Mouse (Mus musculus) stomach, embryonic 14.5 days (tissue): ENCODE data around the gene Sccpdh. TPM values are rescaled to one million over a fixed set of nuclear protein-coding genes. Genes with fewer than 3 reads are reported as not detected.
A peak's percentile ranks its signal among the peaks of the same experiment; 100 is the strongest.

Source experiments
- ATAC-seq: fragments of 200-750 bp; cut with Nextera tagmentation; 2 replicates; pipeline ENCODE4 v1.8.0; 2017; ENCODE audit warnings: low read depth, moderate TSS enrichment; ENCODE audit not compliant: insufficient number of reproducible peaks, insufficient read depth, low FRiP score
- H3K27ac ChIP-seq: fragments of 300-500 bp; sonication (generic); 2 replicates; pipeline ENCODE4 v1.5.1; 2014; ENCODE audit warnings: mild to moderate bottlenecking, low read length, moderate library complexity, mixed read lengths
- H3K27me3 ChIP-seq: fragments of 300-500 bp; sonication (generic); 2 replicates; pipeline ENCODE4 v1.6.1; 2014; ENCODE audit warnings: low read length, control low read depth, mixed read lengths; ENCODE audit not compliant: control insufficient read depth, insufficient read depth
- H3K36me3 ChIP-seq: fragments of 300-500 bp; sonication (generic); 2 replicates; pipeline ENCODE4 v1.6.1; 2014; ENCODE audit warnings: mild to moderate bottlenecking, control low read depth, low read length, moderate library complexity, mixed read lengths; ENCODE audit not compliant: control insufficient read depth, insufficient read depth
- H3K4me1 ChIP-seq: fragments of 300-500 bp; sonication (generic); 2 replicates; pipeline ENCODE4 v1.6.1; 2014; ENCODE audit warnings: low read length, control low read depth, mixed read lengths; ENCODE audit not compliant: control insufficient read depth, insufficient read depth
- H3K4me2 ChIP-seq: fragments of 300-500 bp; sonication (generic); replicated peaks from 2 replicates; pipeline ENCODE4 v1.6.1; 2014; ENCODE audit warnings: low read depth, low read length, control low read depth
- H3K4me3 ChIP-seq: fragments of 300-500 bp; sonication (generic); 2 replicates; pipeline ENCODE4 v1.5.1; 2014; ENCODE audit warnings: low read depth, low read length, control low read depth
- H3K9ac ChIP-seq: fragments of 300-500 bp; sonication (generic); replicated peaks from 2 replicates; pipeline ENCODE4 v1.6.1; 2014; ENCODE audit warnings: low read depth, mild to moderate bottlenecking, control low read depth, low read length, moderate library complexity, mixed read lengths
- H3K9me3 ChIP-seq: fragments of 300-500 bp; sonication (generic); 2 replicates; pipeline ENCODE4 v1.6.1; 2016; ENCODE audit warnings: low read depth, low read length, control low read depth; ENCODE audit not compliant: control insufficient read depth
- WGBS: fragments of 180-500 bp; shearing (Covaris S2); extraction: QIAGEN DNeasy Blood & Tissue Kit; methylation state at CpG from one replicate; pipeline ENCODE4 v1.1.7; 2014; 5-methylcytosine and 5-hydroxymethylcytosine counted together
- polyA plus RNA-seq: library from polyadenylated mRNA; unstranded; fragments of >200 nt; fragmentation: Nextera tagmentation; extraction: Ambion mirVana; gene quantifications from 2 replicates; pipeline ENCODE4 v1.2.1, GENCODE M21; 2014

Gene Sccpdh
- polyA plus RNA-seq, 1 experiment from 2014 or later = 69.0 TPM

DNA sequence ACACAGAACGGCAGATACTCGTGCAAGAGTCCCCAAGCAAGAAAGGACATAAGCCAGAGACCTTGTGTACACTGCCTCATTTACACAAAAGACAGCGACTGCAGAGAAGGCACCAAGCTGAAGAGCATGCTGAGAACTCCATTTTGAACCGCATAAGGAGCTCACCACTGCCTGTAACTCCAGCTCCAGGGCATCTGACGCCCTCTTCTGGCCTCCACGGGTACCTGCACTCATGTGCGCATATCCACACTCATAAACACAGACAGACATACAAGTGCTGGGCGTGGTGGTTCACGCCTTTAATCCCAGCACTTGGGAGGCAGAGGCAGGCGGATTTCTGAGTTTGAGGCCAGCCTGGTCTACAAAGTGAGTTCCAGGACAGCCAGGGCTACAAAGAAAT is 60.7 kb downstream of the Sccpdh start:
- no peak for ATAC-seq
- H3K9me3 ChIP-seq = 0 out of 2 replicates have a peak, but pooled peaks cover 2% of the 10 kb centered on the region

DNA sequence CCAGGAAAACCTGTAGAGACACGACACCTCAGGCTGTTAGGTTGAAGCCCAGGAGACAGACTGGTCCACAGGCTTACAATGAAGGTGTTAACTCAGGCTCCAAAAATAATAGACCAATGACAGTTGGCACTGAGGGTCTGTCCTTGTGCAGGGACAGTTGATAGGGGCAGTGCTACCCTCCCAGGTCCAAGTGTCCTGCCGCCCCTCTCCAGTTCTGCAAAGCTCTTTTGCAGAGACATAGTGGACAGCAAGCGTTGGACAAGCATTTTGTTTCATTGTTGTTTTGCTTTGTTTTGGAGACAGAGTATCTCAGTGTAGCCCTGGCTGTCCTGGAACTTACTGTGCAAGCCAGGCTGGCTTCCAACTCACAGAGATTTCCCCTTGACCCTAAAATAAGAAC is 63.4 kb downstream of the Sccpdh start:
- no peak for ATAC-seq
- 0 out of 2 replicates have a peak, but pooled peaks cover 2% of the 10 kb centered on the region for H3K9me3 ChIP-seq
- 89% methylated on average over 3 of the region's 3 CpGs for WGBS
- H3K27ac ChIP-seq = no peak overlapping the region
- no peaks in the 10 kb centered on the region for H3K36me3 ChIP-seq
- H3K9ac ChIP-seq = no peak overlapping the region
- H3K27me3 ChIP-seq = no peaks in the 10 kb centered on the region
- H3K4me1 ChIP-seq = no peaks in the 10 kb centered on the region
- H3K4me3 ChIP-seq = no peak overlapping the region
- H3K4me2 ChIP-seq = no peak overlapping the region

More for the DNA sequence above, 60.7 kb downstream of the Sccpdh start:
- no peaks in the 10 kb centered on the region for H3K4me1 ChIP-seq
- H3K4me3 ChIP-seq = no peak overlapping the region
- no peaks in the 10 kb centered on the region for H3K36me3 ChIP-seq
- no peak overlapping the region for H3K27ac ChIP-seq
- H3K9ac ChIP-seq = no peak overlapping the region
- WGBS = 88% methylated on average over 10 of the region's 10 CpGs
- no peak overlapping the region for H3K4me2 ChIP-seq
- H3K27me3 ChIP-seq = no peaks in the 10 kb centered on the region

DNA sequence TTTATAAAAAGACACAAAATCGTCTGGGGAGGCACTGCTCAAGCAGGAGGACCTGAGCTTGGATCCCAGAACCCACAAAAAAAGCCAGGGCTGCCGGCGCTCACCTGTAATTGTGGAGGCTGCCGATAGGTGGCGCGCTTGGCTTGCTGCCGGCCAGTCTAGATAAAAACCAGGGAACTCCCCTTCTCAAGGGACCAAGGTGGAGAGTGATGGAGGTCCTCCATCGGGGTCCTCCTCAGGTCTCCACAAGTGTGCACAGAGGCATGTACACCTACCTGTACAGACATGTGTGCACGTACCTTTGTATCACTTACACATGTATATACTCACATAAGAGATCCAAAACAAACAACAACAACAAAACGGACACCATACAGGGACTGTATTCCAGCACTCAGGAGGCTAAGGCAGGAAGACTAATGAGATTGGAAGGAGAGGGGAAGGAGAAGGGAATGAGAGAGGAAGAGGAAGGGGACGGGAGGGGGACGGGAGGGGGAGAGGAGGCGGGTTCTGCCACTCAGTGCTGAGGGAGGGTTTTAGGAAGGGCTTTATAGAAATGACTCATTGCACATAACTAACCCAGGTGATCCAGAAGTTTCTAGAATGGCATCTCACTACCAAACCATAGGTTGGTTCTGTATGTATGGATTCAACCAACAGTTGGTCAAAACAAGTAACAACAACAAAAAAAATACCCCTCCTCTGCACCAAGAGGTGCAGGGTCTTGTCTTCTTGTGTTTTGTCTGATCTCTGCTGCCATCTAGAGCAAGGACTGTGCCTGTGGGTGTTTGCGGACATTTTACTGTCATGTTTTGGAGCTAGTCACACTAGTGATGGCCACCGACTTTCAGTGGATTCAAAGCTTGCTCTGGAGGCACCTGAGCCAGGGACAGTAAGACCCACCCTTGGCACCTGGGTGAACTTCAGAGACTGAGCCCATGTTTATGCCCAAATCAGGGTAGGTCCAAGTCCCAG is 66.8 kb downstream of the Sccpdh start:
- H3K9ac ChIP-seq = no peak overlapping the region
- no peaks in the 10 kb centered on the region for H3K9me3 ChIP-seq
- no peaks in the 10 kb centered on the region for H3K27me3 ChIP-seq
- no peak overlapping the region for H3K4me3 ChIP-seq
- ATAC-seq = 0 out of 2 replicates have a peak, but pooled peaks have one; percentile 42
- no peaks in the 10 kb centered on the region for H3K36me3 ChIP-seq
- no peak overlapping the region for H3K27ac ChIP-seq
- no peak overlapping the region for H3K4me2 ChIP-seq
- 36% methylated on average over 15 of the region's 15 CpGs for WGBS
- no peaks in the 10 kb centered on the region for H3K4me1 ChIP-seq

DNA sequence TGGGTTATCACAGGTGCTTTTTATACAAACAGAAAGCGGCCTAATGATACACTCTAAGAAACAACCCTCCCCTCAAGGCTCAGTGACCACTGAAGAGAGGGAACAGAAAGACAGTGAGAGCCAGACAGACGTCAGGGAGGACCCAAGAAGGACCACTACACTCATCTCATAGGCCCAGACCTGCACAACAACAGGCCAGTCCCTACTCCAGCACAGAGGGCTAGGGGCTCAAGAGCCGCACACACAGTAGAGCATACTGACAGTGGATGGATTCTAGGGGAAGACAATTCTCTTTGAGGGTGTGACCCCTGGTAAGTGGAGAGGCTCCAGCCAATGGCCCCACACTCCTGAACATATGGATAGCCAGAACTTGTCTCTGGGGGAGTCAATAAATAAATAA is 68.5 kb downstream of the Sccpdh start:
- Histone ChIP-seq H3K4me2 (no peak overlapping the region), H3K9me3 (no peaks in the 10 kb centered on the region), H3K36me3 (no peaks in the 10 kb centered on the region), H3K27ac (no peak overlapping the region), H3K4me3 (no peak overlapping the region), H3K27me3 (no peaks in the 10 kb centered on the region), H3K9ac (no peak overlapping the region), H3K4me1 (no peaks in the 10 kb centered on the region)
- 84% methylated on average over 3 of the region's 3 CpGs for WGBS
- no peak for ATAC-seq

Other genes starting within 250 kb of the Sccpdh start
- gene Smyd3, start 150.2 kb upstream of the Sccpdh start, polyA plus RNA-seq = 22.9 and 24.0 TPM in 2 replicates
- 31.7 and 34.5 TPM in 2 replicates for gene Tfb2m, start 121.9 kb upstream of the Sccpdh start, polyA plus RNA-seq
- 15.7 and 17.1 TPM in 2 replicates for gene Cnst, start 121.8 kb upstream of the Sccpdh start, polyA plus RNA-seq
- not detected in 2 replicates for gene Kif28, start 77.1 kb downstream of the Sccpdh start, polyA plus RNA-seq
- gene Gm10518, start 135.2 kb downstream of the Sccpdh start, polyA plus RNA-seq = 0.41 TPM in 1 of 2 replicates, not detected in the other
- gene Ahctf1, start 135.5 kb downstream of the Sccpdh start, polyA plus RNA-seq = 35.6 and 38.8 TPM in 2 replicates